Comparison of ENCODE assay signal across 13 mouse cellular contexts in genomic region chr6:103196838-103197237, GRCm38 (mm10).
"Had no signal": no experiment of that assay in that cellular context is flagged by ENCODE, and none has a peak within 500 bp of the region (broad histone marks: within the 10 kb centered on the region; RNA-seq: fewer than 3 reads in every experiment).

No protein-coding gene starts in this region.

- H3K27ac ChIP-seq: left cerebral cortex, adult 2 months; limb, embryonic 10.5 days; liver, embryonic 15.5 days; stomach, postnatal 0 days had no signal

- H3K9me3 ChIP-seq: limb, embryonic 10.5 days; liver, embryonic 15.5 days had no signal

- H3K27me3 ChIP-seq: liver, embryonic 15.5 days had no signal

- H3K4me1 ChIP-seq: limb, embryonic 10.5 days; liver, embryonic 15.5 days had no signal

- H3K4me3 ChIP-seq: left cerebral cortex, adult 2 months; limb, embryonic 10.5 days; liver, embryonic 15.5 days; myocyte had no signal

- H3K9ac ChIP-seq: liver, embryonic 15.5 days had no signal

- H3K4me2 ChIP-seq: liver, embryonic 11.5 days; liver, embryonic 15.5 days had no signal

- H3K36me3 ChIP-seq: limb, embryonic 10.5 days; liver, embryonic 15.5 days had no signal

- ATAC-seq: intestine, postnatal 0 days; lung, postnatal 0 days had no signal

- DNase-seq: kidney, adult 8-10 months; kidney, postnatal 25 days; lung, adult 2 months; lung, postnatal 4 days; thymus, postnatal 4 days had no signal
